Mouse (Mus musculus): ENCODE measurements around the gene Ablim1.

Gene Ablim1

DNA sequence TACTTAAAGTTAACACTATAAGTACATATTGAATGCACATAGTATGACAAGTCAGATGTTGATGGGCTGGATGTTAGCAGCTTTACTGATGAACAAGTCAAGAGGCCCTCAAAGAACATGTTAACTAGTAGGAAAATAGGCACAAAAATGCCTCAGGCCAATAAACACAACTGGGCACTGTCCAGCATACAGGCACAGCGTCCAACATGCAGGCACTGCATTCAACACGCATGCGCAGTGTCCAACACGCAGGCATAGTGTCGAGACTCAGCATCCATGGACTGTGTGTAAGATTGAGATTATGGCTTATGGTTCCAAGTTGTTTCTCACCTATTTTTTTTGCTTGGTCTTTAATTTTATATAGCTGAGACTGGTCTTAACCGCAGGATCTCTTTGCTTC, 92.1 kb downstream of the Ablim1 start:
- no peak for DNase-seq (ENCODE audit: low read depth, low spot score)

DNA sequence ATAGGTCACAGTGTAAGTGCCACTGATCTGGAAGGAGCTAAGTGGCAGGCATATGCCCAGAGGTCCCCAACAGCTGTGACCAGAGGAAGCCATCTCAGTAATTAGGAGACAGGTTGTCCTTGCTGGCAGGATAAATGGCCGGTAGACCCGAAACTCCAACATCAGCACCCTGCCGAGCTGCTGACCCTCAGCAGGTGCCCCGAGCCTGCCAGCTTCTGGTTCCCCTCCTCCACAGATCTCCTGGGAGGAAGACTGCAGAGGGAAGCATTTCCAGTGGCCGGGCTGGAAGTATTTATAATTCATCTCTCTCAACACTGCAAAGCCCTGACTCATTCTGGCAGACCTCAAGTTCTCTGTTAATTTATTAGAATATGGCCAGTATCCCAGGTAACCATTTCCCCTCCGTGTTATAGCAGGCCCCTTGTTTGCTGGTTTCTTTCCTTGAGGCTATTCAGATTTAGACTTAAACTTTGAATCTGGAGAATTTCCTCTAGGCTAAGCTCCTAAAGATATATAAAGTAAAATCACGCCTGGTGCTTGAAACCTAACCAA, 93.0 kb downstream of the Ablim1 start:
- DNase-seq (ENCODE audit: low read depth, low spot score) = no peak

DNA sequence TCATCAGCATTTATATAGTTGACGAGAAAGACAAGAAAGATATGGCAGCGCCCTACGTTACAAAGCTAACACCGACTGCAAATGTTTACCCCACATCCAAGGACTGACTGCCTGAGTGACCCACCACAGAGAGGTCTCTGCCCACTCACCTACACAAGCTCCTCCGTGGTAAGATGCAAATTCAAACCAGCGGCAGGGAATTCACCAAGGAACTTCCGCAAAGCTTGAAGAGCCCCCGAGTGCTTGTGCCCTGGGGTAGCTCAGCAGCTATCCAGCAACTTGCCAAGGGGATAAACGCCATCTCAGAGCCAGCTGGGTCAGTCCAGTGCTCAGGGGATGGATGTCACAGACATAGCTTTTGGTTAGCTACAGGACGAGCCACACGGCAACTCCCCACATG, 95.0 kb downstream of the Ablim1 start:
- no peak for DNase-seq (ENCODE audit: low read depth, low spot score)

DNA sequence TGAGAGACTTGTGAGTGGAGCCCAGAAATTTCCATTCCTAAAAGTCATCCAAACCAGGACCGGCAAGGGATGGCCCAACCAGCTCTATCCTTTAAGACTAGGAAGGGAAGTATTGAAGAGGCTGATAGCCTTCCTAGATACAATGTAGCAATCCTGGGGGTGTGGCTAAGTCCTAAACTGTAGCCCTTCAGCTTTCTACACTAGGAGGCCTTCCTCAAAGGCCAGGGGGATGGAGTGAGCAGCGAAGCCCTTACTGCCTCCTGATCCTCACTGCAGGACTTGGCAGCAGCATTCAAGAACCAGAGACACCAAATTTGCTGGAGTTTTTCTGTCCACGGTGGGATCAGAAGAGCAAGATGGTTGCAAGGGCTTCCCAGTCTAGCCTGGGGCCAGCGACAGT, 97.6 kb downstream of the Ablim1 start:
- DNase-seq (ENCODE audit: low read depth, low spot score) = no peak

DNA sequence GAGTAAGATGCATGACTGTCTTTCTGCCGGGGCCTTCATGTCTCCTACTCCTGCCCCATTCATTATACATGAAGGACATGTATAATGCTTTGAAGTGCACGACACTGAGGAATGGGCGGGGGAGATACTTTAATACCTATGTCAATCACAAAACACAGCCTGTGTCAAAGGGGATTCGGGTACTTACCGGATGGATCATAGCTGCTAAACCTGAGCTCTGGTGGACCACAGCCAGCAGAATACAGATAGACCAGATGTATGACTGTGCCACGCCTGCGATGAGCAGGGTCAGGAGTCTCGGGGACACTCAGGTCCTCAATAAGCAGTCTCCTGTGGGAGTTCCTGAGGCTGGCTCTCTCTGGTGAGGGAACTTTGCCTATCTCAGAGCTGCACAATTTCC, 99.2 kb downstream of the Ablim1 start:
- DNase-seq (ENCODE audit: low read depth, low spot score) = no peak

DNA sequence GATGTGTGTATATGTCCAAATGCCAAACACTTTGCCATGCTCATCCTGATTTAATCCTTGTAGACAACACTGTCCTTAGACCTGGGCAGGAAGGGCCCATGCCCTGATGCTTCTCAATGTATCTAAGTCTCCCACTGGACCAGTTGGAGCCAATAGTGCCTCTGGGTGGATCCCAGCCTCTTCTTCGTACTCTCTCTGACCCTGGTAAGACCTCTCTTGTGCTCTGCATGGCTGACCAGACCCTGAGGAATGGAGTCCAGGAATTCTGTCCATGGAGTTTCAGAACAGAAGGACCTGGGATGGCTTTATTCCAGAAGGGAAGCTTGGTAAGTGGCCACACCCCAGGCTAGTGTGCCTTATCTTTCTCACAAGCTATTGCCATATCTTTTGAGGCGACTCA, 102.3 kb downstream of the Ablim1 start:
- DNase-seq (ENCODE audit: low read depth, low spot score) = no peak

DNA sequence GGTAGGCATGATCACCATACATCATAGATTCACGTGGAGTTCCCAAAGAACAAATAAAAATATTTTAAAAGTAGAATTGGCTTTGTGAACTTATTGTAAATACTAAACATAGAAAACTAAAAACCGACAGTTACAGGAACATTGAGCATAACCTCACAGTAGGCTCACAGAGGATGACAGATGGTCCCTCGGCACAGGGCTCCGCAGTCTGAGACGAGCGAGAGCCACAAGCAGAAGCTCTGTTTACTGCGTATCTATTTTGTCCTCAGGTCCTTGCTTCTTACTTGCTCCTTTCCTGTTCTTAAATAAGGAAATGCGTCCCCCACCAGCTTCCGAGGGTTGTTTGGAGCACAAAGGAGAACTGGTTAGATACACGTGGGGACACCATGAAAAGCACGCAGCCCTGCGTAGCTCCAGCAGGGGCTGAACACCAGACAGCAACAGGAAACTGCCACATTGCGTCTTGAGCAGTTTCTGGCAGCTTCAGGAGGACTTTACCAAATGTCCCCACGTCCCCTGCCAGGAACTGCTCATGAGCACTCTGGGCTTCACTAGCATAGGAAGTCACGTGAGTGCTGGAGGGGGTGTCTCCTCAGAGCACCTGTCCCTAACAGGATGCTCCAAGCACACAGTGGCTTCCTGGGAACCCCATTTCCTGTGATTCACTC, 103.1 kb downstream of the Ablim1 start:
- no peak for DNase-seq (ENCODE audit: low read depth, low spot score)

DNA sequence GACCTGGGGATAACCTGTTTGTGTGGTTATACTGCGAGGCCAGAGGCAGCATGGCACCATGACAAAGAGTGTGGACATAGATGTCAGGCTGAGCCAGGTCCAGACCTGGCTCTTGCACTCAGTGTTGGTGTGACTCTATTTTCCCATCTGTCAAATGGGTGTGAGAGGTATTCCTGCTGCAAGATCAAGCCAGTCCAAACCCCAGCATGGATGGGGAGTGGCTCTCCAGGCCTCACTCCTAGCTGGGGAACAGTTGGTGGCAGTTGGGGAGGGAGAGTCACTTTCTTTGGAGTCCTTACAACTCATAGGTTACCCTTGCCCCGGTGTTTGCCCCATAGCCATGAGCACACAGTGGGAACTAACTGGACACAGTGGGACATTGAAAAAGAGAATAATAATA, 103.8 kb downstream of the Ablim1 start:
- DNase-seq (ENCODE audit: low read depth, low spot score) = no peak

DNA sequence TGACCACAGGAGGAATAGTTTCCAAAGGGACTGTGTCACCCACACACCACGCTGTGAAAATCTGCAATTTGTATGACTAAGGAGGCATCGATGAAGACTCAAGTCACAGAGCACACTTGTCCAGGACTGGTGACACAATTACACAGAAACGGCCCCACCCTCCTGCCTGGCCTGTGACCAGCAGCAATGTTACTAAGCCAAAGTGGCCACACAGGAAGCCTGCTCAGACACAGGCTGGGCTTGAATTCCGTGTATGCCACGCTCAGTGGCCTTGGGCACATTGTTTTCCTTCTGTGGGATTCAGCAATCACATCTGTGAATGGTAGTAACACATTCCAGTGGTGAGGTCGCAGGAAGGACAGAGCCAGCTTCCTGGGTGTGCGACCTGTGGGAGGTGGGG, 110.6 kb downstream of the Ablim1 start:
- DNase-seq (ENCODE audit: low read depth, low spot score) = no peak

DNA sequence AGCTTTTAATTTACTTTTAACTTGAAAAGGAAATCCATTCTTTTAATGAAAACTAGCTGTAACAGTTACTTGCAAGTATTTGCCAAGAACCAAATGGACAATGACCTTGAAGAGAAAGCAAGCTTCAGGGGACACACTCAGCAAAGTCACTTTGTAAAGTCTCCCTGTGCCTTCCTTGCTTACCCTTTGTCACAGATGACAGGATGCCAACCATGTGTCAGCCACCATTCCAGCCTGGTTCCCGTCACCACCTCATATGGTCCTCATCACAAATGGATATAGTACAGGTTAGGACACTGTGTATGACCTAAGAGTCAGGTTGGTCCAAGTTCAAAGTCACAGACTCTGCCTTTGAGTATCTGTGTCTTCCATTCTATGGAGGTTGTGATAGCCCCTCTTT, 112.2 kb downstream of the Ablim1 start:
- DNase-seq (ENCODE audit: low read depth, low spot score) = no peak

DNA sequence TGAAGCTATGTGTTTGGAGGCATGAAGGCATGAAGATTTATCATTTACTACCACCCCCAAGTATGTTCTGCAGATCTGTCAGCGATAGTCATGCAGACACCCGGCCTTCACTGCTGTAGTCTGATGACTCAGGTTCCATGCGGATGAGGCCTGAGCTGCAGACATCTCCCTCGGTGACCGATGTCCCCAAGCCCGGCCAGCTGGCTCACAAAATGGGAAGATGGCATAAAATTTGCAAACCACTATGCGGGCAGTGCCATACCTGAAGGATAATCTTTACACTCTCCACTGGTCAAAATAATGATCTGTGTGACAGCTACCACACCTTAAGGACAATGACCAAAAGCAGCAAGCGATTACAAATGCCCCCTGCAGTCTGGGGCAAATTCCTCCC, 113.6 kb downstream of the Ablim1 start:
- DNase-seq (ENCODE audit: low read depth, low spot score) = no peak

DNA sequence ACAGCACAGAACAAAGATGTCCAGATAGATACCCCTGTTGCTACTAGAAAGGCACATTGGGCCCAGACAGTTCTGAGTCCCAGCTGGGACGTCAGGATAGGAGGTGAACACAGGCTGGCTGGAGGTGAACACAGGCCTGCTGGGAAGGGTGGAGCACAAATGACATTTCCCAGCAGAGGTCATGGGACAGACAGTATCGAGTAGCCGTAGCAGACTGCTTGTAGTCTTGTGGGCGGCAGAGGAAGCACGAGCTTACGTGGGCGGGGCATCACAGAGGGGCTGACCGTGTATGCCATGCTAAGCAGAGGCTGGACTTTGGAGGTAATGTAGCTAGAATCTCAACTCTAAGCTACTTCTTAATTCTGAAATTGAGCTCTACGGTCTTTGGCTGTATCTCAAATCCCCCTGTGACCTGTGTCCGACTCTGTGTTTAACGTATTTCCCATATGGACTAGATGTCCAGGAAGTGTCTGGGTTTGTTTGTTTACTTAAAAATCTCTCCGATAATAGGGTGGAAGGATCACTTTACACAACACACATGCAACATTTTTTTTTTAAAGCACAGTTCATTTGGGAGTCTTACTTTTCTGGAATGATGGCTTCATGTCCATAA, 114.1 kb downstream of the Ablim1 start:
- DNase-seq (ENCODE audit: low read depth, low spot score) = no peak

DNA sequence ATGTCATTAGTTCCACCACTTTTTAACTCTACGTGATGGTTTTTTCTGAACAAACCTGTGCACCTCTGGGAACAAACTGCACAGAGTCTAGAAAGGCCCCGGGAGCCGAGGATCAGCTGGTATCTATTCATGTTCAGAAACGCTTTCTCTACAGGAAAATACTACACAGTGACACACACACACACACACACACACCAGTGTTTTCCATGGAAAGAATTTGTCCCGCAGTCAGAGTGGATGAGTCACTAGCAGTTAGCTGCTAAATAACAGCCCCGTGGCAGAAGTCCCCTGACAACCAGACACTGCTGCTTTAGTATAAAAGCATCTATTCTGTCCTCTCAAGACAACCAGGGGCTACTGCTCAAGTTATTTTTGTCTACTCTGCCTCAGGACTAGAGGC, 115.4 kb downstream of the Ablim1 start:
- DNase-seq (ENCODE audit: low read depth, low spot score) = no peak

DNA sequence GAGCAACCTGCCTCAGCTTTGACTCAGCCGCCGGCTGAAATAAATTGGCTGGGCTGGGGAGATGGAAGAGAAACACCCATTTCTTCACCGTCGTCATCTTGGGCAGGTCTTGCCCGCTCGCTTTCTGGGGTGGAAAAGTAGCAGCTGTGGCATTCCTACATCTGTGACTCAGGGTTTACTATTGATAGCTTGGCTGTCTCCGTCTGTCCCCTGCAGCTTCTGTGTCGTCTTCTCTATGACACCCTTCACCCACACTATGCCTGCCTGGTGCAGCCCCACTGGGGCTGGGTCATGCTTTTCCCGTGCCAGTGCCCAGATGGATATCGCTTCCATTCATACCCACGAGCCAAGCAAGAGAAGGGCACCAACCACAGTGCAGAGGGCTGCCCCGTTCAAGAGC, 116.2 kb downstream of the Ablim1 start:
- DNase-seq (ENCODE audit: low read depth, low spot score) = no peak

DNA sequence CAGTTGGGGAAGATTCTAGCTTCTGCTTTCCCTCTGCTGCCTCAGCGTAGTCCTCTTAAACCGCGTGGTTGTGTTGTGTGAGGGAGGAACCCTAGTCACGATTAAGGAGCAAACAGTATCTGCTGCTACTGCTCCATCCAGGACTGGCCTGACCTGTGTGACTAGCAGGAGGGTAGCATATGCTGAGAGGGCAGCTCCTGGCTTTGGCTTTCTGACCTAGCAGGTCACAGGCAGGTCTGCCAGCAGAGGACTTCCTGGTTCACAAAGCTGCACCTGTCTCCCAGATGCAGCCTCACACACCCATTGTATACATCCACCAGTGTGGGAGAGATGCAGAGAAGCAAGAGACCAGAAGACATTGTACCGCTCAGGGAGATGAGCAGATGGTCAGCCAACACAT, 116.7 kb downstream of the Ablim1 start:
- no peak for DNase-seq (ENCODE audit: low read depth, low spot score)

DNA sequence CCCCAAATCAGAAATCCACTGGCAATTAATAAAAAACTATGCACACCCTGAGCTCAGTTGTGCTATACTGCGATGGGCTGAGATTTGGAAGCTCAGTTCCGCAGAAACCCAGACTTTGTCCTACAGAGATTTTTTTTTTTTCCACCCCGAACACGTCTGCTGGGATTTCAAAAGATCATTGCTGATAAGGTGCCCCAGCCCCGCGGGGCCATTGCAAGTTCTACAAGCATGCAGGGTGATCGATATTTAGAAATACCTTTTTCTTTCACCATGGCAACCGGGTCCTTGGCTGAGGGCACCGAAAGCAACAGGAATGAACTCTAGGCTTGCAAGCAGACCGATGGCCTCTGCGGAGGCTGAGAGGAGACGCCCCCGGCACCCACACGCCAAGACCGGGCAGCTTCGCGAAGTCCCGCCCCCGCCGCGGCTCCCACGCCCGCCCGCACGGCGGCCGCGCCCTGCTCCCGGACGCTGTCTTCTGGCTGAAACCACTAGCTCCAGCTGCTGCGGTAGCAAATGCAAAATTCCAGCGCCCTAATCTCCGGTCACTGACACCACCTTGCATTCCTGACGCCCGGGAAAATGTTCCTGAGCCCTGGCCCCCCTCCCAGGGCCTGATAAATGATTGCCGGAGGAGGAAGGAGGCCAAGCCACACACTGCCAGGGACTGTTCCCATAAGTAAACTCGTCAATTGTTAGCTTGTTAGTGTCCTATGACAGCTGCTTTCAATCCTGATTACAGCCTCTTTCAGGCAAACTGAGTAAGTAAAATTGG, 117.5 kb downstream of the Ablim1 start:
- peak; percentile 75 for DNase-seq (ENCODE audit: low read depth, low spot score)

DNA sequence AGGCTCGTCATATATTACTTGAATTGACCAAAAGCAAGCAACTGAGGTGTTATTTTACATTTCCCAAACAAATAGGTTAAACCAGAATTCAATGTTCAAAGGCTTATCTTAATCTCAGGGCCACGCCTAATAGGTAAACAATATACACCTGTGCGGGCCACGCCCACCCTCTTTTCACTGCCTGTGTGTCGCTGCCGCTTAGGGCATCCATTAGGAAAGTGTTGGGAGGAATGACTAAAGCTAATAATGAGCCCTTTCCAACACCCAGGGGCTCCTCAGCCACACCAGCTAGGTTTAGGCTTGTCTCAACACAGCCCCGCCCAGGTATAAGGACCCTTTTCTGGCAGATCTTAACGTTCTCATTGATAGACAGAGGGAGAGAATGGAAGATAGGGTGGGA, 118.1 kb downstream of the Ablim1 start:
- no peak for DNase-seq (ENCODE audit: low read depth, low spot score)

DNA sequence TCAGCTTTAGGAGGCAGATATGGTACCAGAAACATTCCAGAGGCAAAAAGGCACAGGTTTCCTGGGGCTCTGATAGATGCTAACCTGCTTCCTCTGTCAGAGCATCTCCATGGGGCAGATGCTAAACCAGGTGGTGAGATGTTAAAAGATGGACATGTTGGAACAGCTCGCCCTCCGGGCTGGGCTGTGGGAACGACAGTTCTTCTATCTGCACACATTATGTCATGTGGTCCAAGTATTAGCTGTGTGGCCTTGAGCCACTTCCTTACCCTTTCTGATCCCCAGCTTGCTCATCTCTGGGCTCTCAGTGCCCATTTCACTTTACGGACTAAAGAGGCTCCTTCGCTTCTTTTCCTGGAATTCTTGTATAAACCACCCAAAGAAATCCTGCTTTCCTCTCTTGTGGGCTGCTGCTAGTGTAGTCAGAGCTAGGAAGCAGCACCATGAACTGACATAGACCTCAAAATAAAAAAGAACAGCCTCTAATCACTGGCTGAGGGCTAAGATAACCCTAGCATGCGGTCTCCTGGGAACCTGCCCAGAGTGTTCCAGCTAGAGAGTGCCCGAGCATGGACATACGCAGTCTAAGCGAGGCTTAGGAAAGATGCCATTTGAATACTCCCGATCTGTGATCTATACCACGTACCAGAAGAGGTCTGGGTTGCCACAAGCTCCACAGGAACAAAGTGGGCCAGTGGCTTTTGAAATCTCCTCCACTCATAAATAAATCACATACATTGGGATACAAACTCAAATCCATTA, 119.4 kb downstream of the Ablim1 start:
- DNase-seq (ENCODE audit: low read depth, low spot score) = no peak

DNA sequence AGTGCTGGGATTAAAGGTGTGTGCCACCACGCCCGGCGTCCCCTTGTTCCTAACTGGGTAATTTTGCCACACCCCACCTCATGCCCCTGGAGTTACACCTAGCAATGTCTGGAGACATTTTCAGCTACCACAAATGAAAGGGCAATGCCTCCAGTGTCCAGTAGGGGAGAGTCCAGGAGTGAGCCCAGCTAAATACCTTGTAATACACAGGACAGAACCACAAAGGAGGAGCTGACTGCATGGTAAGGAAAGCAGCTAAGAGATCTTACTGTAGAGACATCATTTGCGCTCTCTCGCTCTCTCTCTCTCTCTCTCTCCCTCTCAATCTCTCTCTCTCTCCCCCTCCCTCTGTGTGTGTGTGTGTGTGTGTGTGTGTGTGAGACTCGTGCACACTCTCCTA, 120.8 kb downstream of the Ablim1 start:
- peak; percentile 65 for DNase-seq (ENCODE audit: low read depth, low spot score)

DNA sequence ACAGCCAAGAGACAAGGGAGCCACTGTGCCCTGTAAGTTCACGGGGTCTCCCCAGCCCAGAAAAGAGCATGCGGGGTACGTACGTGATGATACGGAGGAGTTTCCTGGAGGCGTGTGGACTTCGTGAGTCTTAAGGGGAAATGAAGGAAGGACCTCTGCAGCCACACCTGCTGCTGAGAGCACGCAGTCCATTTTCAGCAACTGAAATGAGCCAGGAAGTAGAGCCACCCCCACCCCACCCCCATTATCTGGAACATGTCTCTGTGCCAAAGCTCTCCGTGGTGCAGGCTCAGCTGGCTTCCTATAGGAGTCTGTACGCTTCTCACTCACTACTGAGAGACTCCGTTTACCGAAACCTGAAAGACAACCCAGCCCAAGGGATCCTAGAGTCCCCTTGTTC, 121.3 kb downstream of the Ablim1 start:
- no peak for DNase-seq (ENCODE audit: low read depth, low spot score)

DNA sequence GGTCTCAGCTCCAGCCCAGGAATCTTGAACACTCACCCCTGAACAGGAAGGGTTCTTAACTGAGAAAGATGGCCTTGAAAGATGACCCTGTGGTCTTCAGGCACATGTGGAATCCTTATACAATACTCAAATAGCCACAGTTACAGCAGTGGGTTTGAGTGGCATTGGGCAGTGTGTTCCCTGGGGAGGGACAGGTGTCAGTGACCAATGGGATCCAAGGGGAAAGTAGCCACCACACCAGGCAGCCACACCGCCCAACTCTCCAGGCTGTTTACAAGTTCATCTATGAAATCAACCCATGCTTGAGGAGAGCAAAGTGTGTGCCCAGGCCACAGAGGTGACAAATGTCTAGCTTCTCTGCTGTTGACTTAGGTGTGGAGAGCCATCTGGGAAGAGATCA, 123.6 kb downstream of the Ablim1 start:
- DNase-seq (ENCODE audit: low read depth, low spot score) = no peak

DNA sequence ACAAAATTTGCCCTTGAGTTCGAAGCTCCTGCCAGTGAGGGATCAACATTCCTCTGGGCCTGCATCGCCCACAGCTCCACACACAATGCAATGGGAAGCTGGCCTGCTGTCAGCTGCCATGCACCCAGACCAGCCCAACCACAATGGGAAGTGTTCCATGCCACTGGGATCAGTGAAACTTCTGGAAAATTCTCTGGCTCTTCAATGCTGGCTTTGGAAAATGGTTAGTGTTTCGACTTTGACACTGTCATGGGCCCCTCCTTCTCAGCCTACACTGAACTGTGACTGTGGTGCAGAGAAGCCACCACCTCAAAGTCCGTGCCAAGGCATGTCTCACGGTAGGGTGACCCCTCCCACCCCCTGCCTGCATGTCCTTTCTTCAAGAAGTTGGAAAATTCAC, 125.3 kb downstream of the Ablim1 start:
- DNase-seq (ENCODE audit: low read depth, low spot score) = no peak
